Mouse (Mus musculus) hindbrain, embryonic 11.5 days (tissue): ENCODE results near the gene Alkbh7. TPM values are rescaled to one million over a fixed set of nuclear protein-coding genes. Genes with fewer than 3 reads are reported as not detected.

Source experiments
- ATAC-seq: fragments of 200-750 bp; cut with Nextera tagmentation; 2 replicates; pipeline ENCODE4 v1.8.0; 2017; ENCODE audit warnings: mild to moderate bottlenecking, moderate TSS enrichment, moderate library complexity; ENCODE audit not compliant: low FRiP score
- DNase-seq: peaks from one replicate; pipeline ENCODE4 v3.0.0-alpha.2; 2015; ENCODE audit warnings: low spot score
- H3K27ac ChIP-seq: fragments of 300-500 bp; sonication (generic); 2 replicates; pipeline ENCODE4 v1.5.1; 2014; ENCODE audit warnings: mild to moderate bottlenecking, low read depth, low read length
- H3K27me3 ChIP-seq: fragments of 300-500 bp; sonication (generic); 2 replicates; pipeline ENCODE4 v1.6.1; 2014; ENCODE audit warnings: mild to moderate bottlenecking, low read length, moderate library complexity, mixed read lengths; ENCODE audit not compliant: control insufficient read depth, insufficient read depth
- H3K36me3 ChIP-seq: fragments of 300-500 bp; sonication (generic); 2 replicates; pipeline ENCODE4 v1.6.1; 2014; ENCODE audit warnings: mild to moderate bottlenecking, low read length, moderate library complexity, mixed read lengths; ENCODE audit not compliant: control insufficient read depth, insufficient read depth
- H3K4me1 ChIP-seq: fragments of 300-500 bp; sonication (generic); replicated peaks from 2 replicates; pipeline ENCODE4 v1.6.1; 2014; ENCODE audit warnings: low read length, mixed read lengths; ENCODE audit not compliant: control insufficient read depth, insufficient read depth
- H3K4me2 ChIP-seq: fragments of 300-500 bp; sonication (generic); replicated peaks from 2 replicates; pipeline ENCODE4 v1.6.1; 2014; ENCODE audit warnings: mild to moderate bottlenecking, low read depth, low read length
- H3K4me3 ChIP-seq: fragments of 300-500 bp; sonication (generic); 2 replicates; pipeline ENCODE4 v1.5.1; 2014; ENCODE audit warnings: low read depth, low read length
- H3K9ac ChIP-seq: fragments of 300-500 bp; sonication (generic); 2 replicates; pipeline ENCODE4 v1.6.1; 2014; ENCODE audit warnings: low read depth, low read length
- H3K9me3 ChIP-seq: fragments of 300-500 bp; sonication (generic); 2 replicates; pipeline ENCODE4 v1.6.1; 2016; ENCODE audit warnings: low read length; ENCODE audit not compliant: control insufficient read depth
- WGBS: fragments of 180-500 bp; shearing (Covaris S2); extraction: QIAGEN DNeasy Blood & Tissue Kit; methylation state at CpG from one replicate; pipeline ENCODE4 v1.1.7; 2014; 5-methylcytosine and 5-hydroxymethylcytosine counted together
- polyA plus RNA-seq: library from polyadenylated mRNA; unstranded; fragments of >200 nt; fragmentation: Nextera tagmentation; extraction: Ambion mirVana; gene quantifications from 2 replicates; pipeline ENCODE4 v1.2.1, GENCODE M21; 2014

The Alkbh7 gene
- polyA plus RNA-seq: 32.4 and 33.0 TPM in 2 replicates

GRCm38 (mm10) chr17:56997029-56997667 lies at the start of gene Alkbh7:
TSS of gene Alkbh7 (plus strand) at chr17:56997339.
- Histone ChIP-seq H3K36me3 (peaks cover 13% of the 10 kb centered on the region; the same call in 1 of the 2 replicates), H3K9ac (peak within 1 kb of the TSS; percentile 42), H3K4me1 (peaks cover 5% of the 10 kb centered on the region; the same call in 1 of the 2 replicates), H3K4me2 (peak within 1 kb of the TSS; percentile 55), H3K27me3 (no peaks in the 10 kb centered on the region), H3K27ac (no peak within 1 kb of the TSS), H3K4me3 (peak within 1 kb of the TSS; percentile 52), H3K9me3 (no peaks in the 10 kb centered on the region)
- DNase-seq (peak; percentile 93), ATAC-seq (peak; percentile 99)
- WGBS: 1% methylated on average over 38 of the region's 38 CpGs

GRCm38 (mm10) chr17:56950915-56951314 lies 46.2 kb upstream of the Alkbh7 start:
- Histone ChIP-seq H3K9ac (no peak overlapping the region), H3K4me3 (no peak overlapping the region), H3K4me2 (no peak overlapping the region), H3K27me3 (no peaks in the 10 kb centered on the region), H3K27ac (no peak overlapping the region), H3K4me1 (no peaks in the 10 kb centered on the region), H3K9me3 (no peaks in the 10 kb centered on the region), H3K36me3 (no peaks in the 10 kb centered on the region)
- DNase-seq (peak; percentile 66), ATAC-seq (no peak)
- WGBS: 14% methylated on average over 3 of the region's 3 CpGs

- H3K4me3 ChIP-seq: no peak overlapping the region
- H3K9me3 ChIP-seq: no peaks in the 10 kb centered on the region
- H3K27me3 ChIP-seq: no peaks in the 10 kb centered on the region
- no peak overlapping the region for H3K4me2 ChIP-seq
- H3K9ac ChIP-seq: no peak overlapping the region
- 76% methylated on average over 1 of the region's 1 CpGs for WGBS
- ATAC-seq (no peak), DNase-seq (no peak)
- no peak overlapping the region for H3K27ac ChIP-seq
- H3K36me3 ChIP-seq: no peaks in the 10 kb centered on the region
- no peaks in the 10 kb centered on the region for H3K4me1 ChIP-seq
These were observed 44.5 kb upstream of the Alkbh7 start for GRCm38 (mm10) chr17:56952639-56953038.

- DNase-seq (no peak), ATAC-seq (no peak)
- WGBS: 83% methylated on average over 7 of the region's 7 CpGs
These were observed 42.3 kb upstream of the Alkbh7 start for GRCm38 (mm10) chr17:56954871-56955270.

GRCm38 (mm10) chr17:56957763-56958429 lies 39.2 kb upstream of the Alkbh7 start:
- WGBS: 29% methylated on average over 11 of the region's 11 CpGs
- H3K4me1 ChIP-seq: no peaks in the 10 kb centered on the region
- no peak overlapping the region for H3K9ac ChIP-seq
- DNase-seq (no peak), ATAC-seq (peak; percentile 45; the same call in 1 of the 2 replicates)
- H3K4me2 ChIP-seq: no peak overlapping the region
- H3K27me3 ChIP-seq: no peaks in the 10 kb centered on the region
- no peaks in the 10 kb centered on the region for H3K9me3 ChIP-seq
- no peak overlapping the region for H3K4me3 ChIP-seq
- no peak overlapping the region for H3K27ac ChIP-seq
- H3K36me3 ChIP-seq: no peaks in the 10 kb centered on the region

More at GRCm38 (mm10) chr17:56954871-56955270, 42.3 kb upstream of the Alkbh7 start:
- no peak overlapping the region for H3K9ac ChIP-seq
- H3K4me2 ChIP-seq: no peak overlapping the region
- H3K4me3 ChIP-seq: no peak overlapping the region
- no peaks in the 10 kb centered on the region for H3K4me1 ChIP-seq
- H3K9me3 ChIP-seq: no peaks in the 10 kb centered on the region
- no peaks in the 10 kb centered on the region for H3K27me3 ChIP-seq
- H3K36me3 ChIP-seq: no peaks in the 10 kb centered on the region
- H3K27ac ChIP-seq: no peak overlapping the region

GRCm38 (mm10) chr17:56958667-56959066 lies 38.5 kb upstream of the Alkbh7 start:
- Histone ChIP-seq H3K9ac (no peak overlapping the region), H3K4me1 (no peaks in the 10 kb centered on the region), H3K27me3 (no peaks in the 10 kb centered on the region), H3K9me3 (no peaks in the 10 kb centered on the region), H3K27ac (no peak overlapping the region), H3K36me3 (no peaks in the 10 kb centered on the region), H3K4me3 (no peak overlapping the region), H3K4me2 (no peak overlapping the region)
- whole genome bisulfite sequencing: 75% methylated on average over 4 of the region's 4 CpGs
- DNase-seq (no peak), ATAC-seq (no peak)

- Histone ChIP-seq H3K27ac (no peak overlapping the region), H3K4me1 (no peaks in the 10 kb centered on the region), H3K9ac (no peak overlapping the region), H3K36me3 (no peaks in the 10 kb centered on the region), H3K4me3 (no peak overlapping the region), H3K27me3 (no peaks in the 10 kb centered on the region), H3K9me3 (no peaks in the 10 kb centered on the region), H3K4me2 (no peak overlapping the region)
- no peak for DNase-seq
- ATAC-seq: no peak
- 90% methylated on average over 4 of the region's 4 CpGs for WGBS
These were observed 35.3 kb upstream of the Alkbh7 start for GRCm38 (mm10) chr17:56961880-56962279.

- H3K27ac ChIP-seq: no peak overlapping the region
- no peaks in the 10 kb centered on the region for H3K36me3 ChIP-seq
- no peak overlapping the region for H3K4me3 ChIP-seq
- no peaks in the 10 kb centered on the region for H3K4me1 ChIP-seq
- no peak overlapping the region for H3K4me2 ChIP-seq
- 78% methylated on average over 5 of the region's 5 CpGs for WGBS
- DNase-seq (no peak), ATAC-seq (no peak)
- no peaks in the 10 kb centered on the region for H3K27me3 ChIP-seq
- H3K9ac ChIP-seq: no peak overlapping the region
- H3K9me3 ChIP-seq: no peaks in the 10 kb centered on the region
These were observed 34.3 kb upstream of the Alkbh7 start for GRCm38 (mm10) chr17:56962642-56963405.
